Mouse (Mus musculus) G1E (cell line): Measurements from ENCODE around the gene Tcf7l1. TPM values are rescaled to one million over a fixed set of nuclear protein-coding genes. Genes with fewer than 3 reads are reported as not detected.

Source experiments
- ATAC-seq: 2 replicates; pipeline ENCODE4 v1.8.0; 2016; ENCODE audit warnings: mild to moderate bottlenecking; ENCODE audit not compliant: insufficient number of reproducible peaks, poor library complexity, low FRiP score, severe bottlenecking; ENCODE audit errors: extremely low read depth
- DNase-seq: peaks from one replicate; pipeline ENCODE4 v3.0.0; 2012; ENCODE audit warnings: low spot score
- H3K27me3 ChIP-seq: 2 replicates; pipeline ENCODE4 v1.6.1; 2012; ENCODE audit warnings: mild to moderate bottlenecking, low read length, inconsistent platforms; ENCODE audit not compliant: insufficient read depth
- H3K36me3 ChIP-seq: replicated peaks from 2 replicates; pipeline ENCODE3; 2012; ENCODE audit warnings: mild to moderate bottlenecking, inconsistent platforms
- H3K4me1 ChIP-seq: 2 replicates; pipeline ENCODE4 v1.6.1; 2012; ENCODE audit warnings: low read depth, low read length, inconsistent platforms, mixed read lengths; ENCODE audit not compliant: insufficient read depth
- H3K4me3 ChIP-seq: 2 replicates; pipeline ENCODE4 v1.5.1; 2012; ENCODE audit warnings: low read depth, mild to moderate bottlenecking, inconsistent platforms, low read length, moderate library complexity, mixed read lengths
- H3K9me3 ChIP-seq: replicated peaks from 2 replicates; pipeline ENCODE4 v1.6.1; 2012; ENCODE audit warnings: inconsistent platforms
- CTCF ChIP-seq: IDR thresholded peaks from 2 replicates; pipeline ENCODE4 v1.5.1; 2012; ENCODE audit warnings: low read depth, low read length, inconsistent platforms, mixed read lengths
- GATA1 ChIP-seq: IDR thresholded peaks from 2 replicates; pipeline ENCODE4 v1.6.1; 2012; ENCODE audit warnings: borderline replicate concordance, low read length, inconsistent platforms, mixed read lengths
- GATA2 ChIP-seq: IDR thresholded peaks from 2 replicates; pipeline ENCODE4 v1.6.1; 2012; ENCODE audit warnings: low read depth, low read length, inconsistent platforms, borderline replicate concordance
- POLR2AphosphoS5 ChIP-seq: IDR thresholded peaks from 2 replicates; pipeline ENCODE4 v1.6.1; 2012; ENCODE audit warnings: low read depth, low read length, inconsistent platforms; ENCODE audit not compliant: insufficient replicate concordance
- TAL1 ChIP-seq: conservative IDR thresholded peaks from 2 replicates; pipeline ENCODE4 v1.6.1; 2012; ENCODE audit warnings: low read depth, low read length, inconsistent platforms, mixed read lengths
- polyA plus RNA-seq: library from polyadenylated mRNA; stranded (reverse); fragments of >175 nt; gene quantifications from 2 replicates; pipeline ENCODE4 v1.2.3, GENCODE M21; 2012
- total RNA-seq, 2 experiments: library from RNA; stranded (forward) in 1 of 2; stranded (reverse) in 1 of 2; fragments of 200-1000 nt in 1 of 2; fragments of >200 nt in 1 of 2; fragmentation: Nextera tagmentation in 1 of 2; gene quantifications; 2 replicates each; pipeline ENCODE4 v1.2.3; 2014 to 2017

The Tcf7l1 gene
- total and polyA plus RNA-seq, 3 experiments = 0.38 TPM; not detected in 2

- peaks cover 14% of the 10 kb centered on the region; the same call in 1 of the 2 replicates for H3K27me3 ChIP-seq
These were observed 36.7 kb upstream of the Tcf7l1 start for GRCm38 (mm10) chr6:72825762-72826161.

GRCm38 (mm10) chr6:72824971-72825737 lies 36.1 kb upstream of the Tcf7l1 start:
- DNase-seq = no peak
- H3K4me3 ChIP-seq = no peak overlapping the region
- no peak for ATAC-seq
- no peaks in the 10 kb centered on the region for H3K36me3 ChIP-seq
- H3K4me1 ChIP-seq = no peaks in the 10 kb centered on the region
- TF ChIP-seq TAL1 (no peak), POLR2AphosphoS5 (no peak), GATA1 (no peak)
- peaks cover 14% of the 10 kb centered on the region; the same call in 1 of the 2 replicates for H3K27me3 ChIP-seq
- no peaks in the 10 kb centered on the region for H3K9me3 ChIP-seq

More at GRCm38 (mm10) chr6:72825762-72826161, 36.7 kb upstream of the Tcf7l1 start:
- no peak overlapping the region for H3K4me3 ChIP-seq
- H3K36me3 ChIP-seq = no peaks in the 10 kb centered on the region
- no peak for DNase-seq
- TF ChIP-seq TAL1 (no peak), GATA2 (no peak), GATA1 (no peak)
- ATAC-seq = no peak
- H3K9me3 ChIP-seq = no peaks in the 10 kb centered on the region
- no peaks in the 10 kb centered on the region for H3K4me1 ChIP-seq

- ATAC-seq (no peak), DNase-seq (no peak)
- Histone ChIP-seq H3K9me3 (no peaks in the 10 kb centered on the region), H3K27me3 (peaks cover 3% of the 10 kb centered on the region; the same call in 1 of the 2 replicates), H3K36me3 (no peaks in the 10 kb centered on the region), H3K4me1 (no peaks in the 10 kb centered on the region), H3K4me3 (no peak overlapping the region)
- no peak for TF ChIP-seq CTCF
- no peak for TF ChIP-seq GATA1
- no peak for TF ChIP-seq POLR2AphosphoS5
- TF ChIP-seq TAL1 = no peak
- no peak for TF ChIP-seq GATA2
These were observed 24.4 kb upstream of the Tcf7l1 start for GRCm38 (mm10) chr6:72813456-72813855.

- H3K27me3 ChIP-seq = peaks cover 3% of the 10 kb centered on the region; the same call in 1 of the 2 replicates
- no peaks in the 10 kb centered on the region for H3K4me1 ChIP-seq
- TF ChIP-seq GATA2 (no peak), CTCF (no peak), GATA1 (no peak), TAL1 (no peak), POLR2AphosphoS5 (no peak)
- ATAC-seq (no peak), DNase-seq (no peak)
- H3K9me3 ChIP-seq = no peaks in the 10 kb centered on the region
- no peaks in the 10 kb centered on the region for H3K36me3 ChIP-seq
- H3K4me3 ChIP-seq = no peak overlapping the region
These were observed 21.2 kb upstream of the Tcf7l1 start for GRCm38 (mm10) chr6:72810248-72810647.

GRCm38 (mm10) chr6:72809522-72810149 lies 20.6 kb upstream of the Tcf7l1 start:
- no peak for TF ChIP-seq GATA2
- no peak for TF ChIP-seq GATA1
- no peak for TF ChIP-seq CTCF
- TF ChIP-seq POLR2AphosphoS5 = no peak
- no peak for TF ChIP-seq TAL1
- H3K9me3 ChIP-seq = no peaks in the 10 kb centered on the region
- H3K4me3 ChIP-seq = no peak overlapping the region
- ATAC-seq (no peak), DNase-seq (no peak)
- no peaks in the 10 kb centered on the region for H3K4me1 ChIP-seq
- peaks cover 3% of the 10 kb centered on the region; the same call in 1 of the 2 replicates for H3K27me3 ChIP-seq
- no peaks in the 10 kb centered on the region for H3K36me3 ChIP-seq

- no peaks in the 10 kb centered on the region for H3K9me3 ChIP-seq
- DNase-seq (no peak), ATAC-seq (no peak)
- TF ChIP-seq GATA1 (no peak), CTCF (no peak), POLR2AphosphoS5 (no peak), GATA2 (no peak), TAL1 (no peak)
- H3K4me1 ChIP-seq = no peaks in the 10 kb centered on the region
- no peaks in the 10 kb centered on the region for H3K36me3 ChIP-seq
- H3K4me3 ChIP-seq = no peak overlapping the region
- peaks cover 3% of the 10 kb centered on the region; the same call in 1 of the 2 replicates for H3K27me3 ChIP-seq
These were observed 19.3 kb upstream of the Tcf7l1 start for GRCm38 (mm10) chr6:72808342-72808741.
